Mouse (Mus musculus) CH12.LX (cell line): ENCODE results near the gene B4galt1. TPM values are rescaled to one million over a fixed set of nuclear protein-coding genes. Genes with fewer than 3 reads are reported as not detected.

Experiments used
- DNase-seq: peaks from one replicate; pipeline ENCODE4 v3.0.0-alpha.2; 2013; ENCODE audit errors: extremely low read depth
- H3K27ac ChIP-seq: 2 replicates; pipeline ENCODE4 v1.5.1; 2012; ENCODE audit warnings: low read depth, mild to moderate bottlenecking, control low read depth, moderate library complexity; ENCODE audit not compliant: insufficient read depth
- H3K27me3 ChIP-seq: replicated peaks from 2 replicates; pipeline ENCODE3; 2012; ENCODE audit warnings: inconsistent platforms
- H3K36me3 ChIP-seq, 2 experiments: replicated peaks in 1 of 2; 2 replicates each; pipeline versions ENCODE3 to v1.6.1; 2012; ENCODE audit warnings: inconsistent platforms in 1 of 2, low read length in 1 of 2, mild to moderate bottlenecking in 1 of 2, mixed read lengths in 1 of 2, moderate library complexity in 1 of 2; ENCODE audit not compliant: control insufficient read depth in 1 of 2, insufficient read depth in 1 of 2
- H3K4me1 ChIP-seq, 2 experiments: 2 replicates each; pipeline ENCODE4 v1.6.1; 2012; ENCODE audit warnings: inconsistent platforms in 1 of 2, moderate library complexity in 1 of 2; ENCODE audit not compliant: insufficient read depth in 2 of 2, control insufficient read depth in 1 of 2
- H3K4me2 ChIP-seq: 2 replicates; pipeline ENCODE4 v1.6.1; 2012; ENCODE audit warnings: low read depth, mild to moderate bottlenecking, control low read depth; ENCODE audit not compliant: poor library complexity, insufficient read depth, severe bottlenecking
- H3K4me3 ChIP-seq, 3 experiments: fragments of 150-350 bp in 1 of 3; sonication (generic) in 1 of 3; replicated peaks in 1 of 3; 2 replicates each; pipeline versions ENCODE3 to v1.5.1; 2011 to 2012; ENCODE audit warnings: low read depth in 2 of 3, low read length in 2 of 3, mild to moderate bottlenecking in 2 of 3, moderate library complexity in 2 of 3, control low read depth in 1 of 3, improper control_type of control experiment in 1 of 3, inconsistent platforms in 1 of 3, mixed read lengths in 1 of 3; ENCODE audit not compliant: poor library complexity in 1 of 3
- H3K79me2 ChIP-seq: replicated peaks from 2 replicates; pipeline ENCODE4 v1.6.1; 2012; ENCODE audit warnings: mild to moderate bottlenecking, moderate library complexity; ENCODE audit not compliant: control insufficient read depth, poor library complexity, insufficient read depth, severe bottlenecking; ENCODE audit errors: extremely low read depth
- H3K9ac ChIP-seq: 2 replicates; pipeline ENCODE4 v1.6.1; 2012; ENCODE audit warnings: low read depth, mild to moderate bottlenecking, control low read depth, moderate library complexity; ENCODE audit not compliant: insufficient read depth
- H3K9me3 ChIP-seq: replicated peaks from 2 replicates; pipeline ENCODE3; 2012; ENCODE audit warnings: low read length, inconsistent platforms, mixed read lengths
- BHLHE40 ChIP-seq: IDR thresholded peaks from 2 replicates; pipeline ENCODE4 v1.6.1; 2011; ENCODE audit warnings: mild to moderate bottlenecking, low read depth, low read length, improper control_type of control experiment
- CHD1 ChIP-seq: IDR thresholded peaks from 2 replicates; pipeline ENCODE4 v1.6.1; 2012; ENCODE audit warnings: low read depth, low read length, improper control_type of control experiment, inconsistent platforms
- CTCF ChIP-seq, 2 experiments: IDR thresholded peaks in 1 of 2; conservative IDR thresholded peaks in 1 of 2; 2 replicates each; pipeline ENCODE4 v1.5.1; 2011 to 2012; ENCODE audit warnings: low read depth in 2 of 2, low read length in 2 of 2, improper control_type of control experiment in 1 of 2, inconsistent platforms in 1 of 2, mild to moderate bottlenecking in 1 of 2, moderate library complexity in 1 of 2
- EP300 ChIP-seq: IDR thresholded peaks from 2 replicates; pipeline ENCODE4 v1.6.1; 2011; ENCODE audit warnings: low read length, improper control_type of control experiment
- ETS1 ChIP-seq: conservative IDR thresholded peaks from 2 replicates; pipeline ENCODE4 v1.6.1; 2012; ENCODE audit warnings: low read depth, mild to moderate bottlenecking, inconsistent platforms, low read length, improper control_type of control experiment, moderate library complexity
- JUN ChIP-seq: IDR thresholded peaks from 2 replicates; pipeline ENCODE4 v1.6.1; 2011; ENCODE audit warnings: low read depth, mild to moderate bottlenecking, low read length, improper control_type of control experiment, moderate library complexity; ENCODE audit not compliant: insufficient read depth
- MAFK ChIP-seq: IDR thresholded peaks from 2 replicates; pipeline ENCODE4 v1.6.1; 2011; ENCODE audit warnings: low read length, improper control_type of control experiment; ENCODE audit not compliant: insufficient replicate concordance
- MAX ChIP-seq: IDR thresholded peaks from 2 replicates; pipeline ENCODE4 v1.6.1; 2011; ENCODE audit warnings: low read length, improper control_type of control experiment
- NRF1 ChIP-seq: IDR thresholded peaks from 2 replicates; pipeline ENCODE4 v1.6.1; 2014; ENCODE audit warnings: low read depth, mild to moderate bottlenecking, inconsistent platforms, low read length, improper control_type of control experiment, moderate library complexity
- PAX5 ChIP-seq: IDR thresholded peaks from 2 replicates; pipeline ENCODE4 v1.6.1; 2012; ENCODE audit warnings: low read length, inconsistent platforms, mixed read lengths
- RCOR1 ChIP-seq: conservative IDR thresholded peaks from 2 replicates; pipeline ENCODE4 v1.6.1; 2012; ENCODE audit warnings: low read depth, mild to moderate bottlenecking, inconsistent platforms, low read length, improper control_type of control experiment
- SMC3 ChIP-seq: IDR thresholded peaks from 2 replicates; pipeline ENCODE4 v1.6.1; 2011; ENCODE audit warnings: low read depth, low read length, improper control_type of control experiment
- TBP ChIP-seq: conservative IDR thresholded peaks from 2 replicates; pipeline ENCODE4 v1.6.1; 2011; ENCODE audit warnings: low read depth, low read length, improper control_type of control experiment
- TCF12 ChIP-seq: IDR thresholded peaks from 2 replicates; pipeline ENCODE4 v1.6.1; 2014; ENCODE audit warnings: low read depth, mild to moderate bottlenecking, inconsistent platforms, low read length, improper control_type of control experiment
- USF1 ChIP-seq: IDR thresholded peaks from 2 replicates; pipeline ENCODE4 v1.6.1; 2014; ENCODE audit warnings: low read depth, mild to moderate bottlenecking, inconsistent platforms, low read length, improper control_type of control experiment
- USF2 ChIP-seq: conservative IDR thresholded peaks from 2 replicates; pipeline ENCODE4 v1.6.1; 2011; ENCODE audit warnings: low read depth, low read length, improper control_type of control experiment
- ZKSCAN1 ChIP-seq: IDR thresholded peaks from 2 replicates; pipeline ENCODE4 v1.6.1; 2012; ENCODE audit warnings: low read depth, inconsistent platforms, low read length, improper control_type of control experiment, borderline replicate concordance
- dilution Hi-C: fragments of 300-500 bp; cut with MboI; formaldehyde crosslinking; loops from 2 replicates; pipeline ENCODE4 v1.14.3; 2020; ENCODE audit warnings: low sequenced_read_pairs; ENCODE audit not compliant: extremely low pct_unique_long_range_greater_than_20kb, extremely low pct_ligation_motif_present
- in situ Hi-C: fragments of 300-500 bp; cut with MboI; formaldehyde crosslinking; loops from 3 replicates; pipeline ENCODE4 v1.14.3; 2019; ENCODE audit warnings: low sequenced_read_pairs, low pct_ligation_motif_present, low pct_unique_long_range_greater_than_20kb, mixed read lengths
- polyA plus RNA-seq: library from polyadenylated mRNA; unstranded; fragments of >175 nt; gene quantifications from 2 replicates; pipeline ENCODE4 v1.2.1, GENCODE M21; 2012; ENCODE audit warnings: low read depth; ENCODE audit not compliant: insufficient read length
- total RNA-seq, 2 experiments: library from RNA; depleted of rRNA; stranded (reverse); fragments of 300-350 nt in 1 of 2; fragments of >200 nt in 1 of 2; gene quantifications; 2 replicates each; pipeline ENCODE4 v1.2.3; 2012 to 2014

The B4galt1 gene
- total and polyA plus RNA-seq, 3 experiments = 46.6 to 80.2 (median 66.6) TPM

- peaks cover 0 to 8% of the 10 kb centered on the region in 2 experiments; a peak in 2 of 4 replicates for H3K4me1 ChIP-seq
- H3K36me3 ChIP-seq = no peaks in the 10 kb centered on the region
- TF ChIP-seq BHLHE40 = no peak
- TF ChIP-seq PAX5 = no peak
- no peak for TF ChIP-seq USF2
- TF ChIP-seq EP300 = no peak
- no peak for TF ChIP-seq NRF1
- no peak for TF ChIP-seq RCOR1
- no peak for TF ChIP-seq TBP
- no peak for TF ChIP-seq ZKSCAN1
- no peak for TF ChIP-seq CTCF (conservative IDR thresholded peaks at IDR 0.05 in 1 of 2, IDR thresholded peaks at IDR 0.05 in 1 of 2; ENCODE audit: low read depth in 2 of 2, low read length in 2 of 2)
- no peak for TF ChIP-seq MAFK
- TF ChIP-seq ETS1 = no peak
- H3K79me2 ChIP-seq = no peaks in the 10 kb centered on the region
- dilution Hi-C loops (no loop called here), in situ Hi-C loops (no loop called here)
- H3K9me3 ChIP-seq = peaks cover 8% of the 10 kb centered on the region
- no peak for DNase-seq
- no peak overlapping the region for H3K4me2 ChIP-seq
- H3K4me3 ChIP-seq = no peak overlapping the region
- H3K27me3 ChIP-seq = no peaks in the 10 kb centered on the region
- H3K27ac ChIP-seq = no peak overlapping the region
- no peak overlapping the region for H3K9ac ChIP-seq
Observed at GRCm38 (mm10) chr4:40900612-40901011, 46.8 kb upstream of the B4galt1 start.

- TF ChIP-seq SMC3 = no peak
- no peak for TF ChIP-seq USF1
- no peak for TF ChIP-seq MAX
- TF ChIP-seq CHD1 = no peak
- no peak for TF ChIP-seq JUN
- TF ChIP-seq TCF12 = no peak
- TF ChIP-seq CTCF (conservative IDR thresholded peaks at IDR 0.05 in 1 of 2, IDR thresholded peaks at IDR 0.05 in 1 of 2; ENCODE audit: low read depth in 2 of 2, low read length in 2 of 2) = no peak
- Histone ChIP-seq H3K9me3 (peaks cover 10% of the 10 kb centered on the region), H3K9ac (no peak overlapping the region), H3K79me2 (no peaks in the 10 kb centered on the region), H3K4me1 (peaks cover 0 to 6% of the 10 kb centered on the region in 2 experiments; a peak in 2 of 4 replicates), H3K27ac (no peak overlapping the region), H3K4me2 (no peak overlapping the region), H3K4me3 (no peak overlapping the region), H3K27me3 (no peaks in the 10 kb centered on the region), H3K36me3 (no peaks in the 10 kb centered on the region)
- no peak for DNase-seq
- dilution Hi-C loops (no loop called here), in situ Hi-C loops (no loop called here)
Observed at GRCm38 (mm10) chr4:40900071-40900470, 46.3 kb upstream of the B4galt1 start.
